Mouse (Mus musculus) ES-E14 (cell line): ENCODE results near the gene Traf1.

Source experiments
- CHD2 ChIP-seq: IDR thresholded peaks from 2 replicates; pipeline ENCODE4 v1.6.1; 2014; ENCODE audit warnings: mild to moderate bottlenecking, low read depth, low read length, inconsistent platforms
- HCFC1 ChIP-seq: IDR thresholded peaks from 2 replicates; pipeline ENCODE4 v1.6.1; 2012; ENCODE audit warnings: low read length, inconsistent platforms, borderline replicate concordance; ENCODE audit not compliant: insufficient read depth
- MAFK ChIP-seq: IDR thresholded peaks from 2 replicates; pipeline ENCODE4 v1.6.1; 2014; ENCODE audit warnings: mild to moderate bottlenecking, low read depth, low read length, inconsistent platforms; ENCODE audit not compliant: insufficient read depth
- ZC3H11A ChIP-seq: IDR thresholded peaks from 2 replicates; pipeline ENCODE4 v1.6.1; 2012; ENCODE audit warnings: low read depth, mild to moderate bottlenecking, inconsistent platforms, low read length, borderline replicate concordance
- ZNF384 ChIP-seq: IDR thresholded peaks from 2 replicates; pipeline ENCODE4 v1.6.1; 2012; ENCODE audit warnings: low read depth, low read length, inconsistent platforms

GRCm38 (mm10) chr2:34960466-34960865 is 1.1 kb downstream of the Traf1 start:
- TF ChIP-seq MAFK, result no peak
- TF ChIP-seq HCFC1, result no peak
- no peak for TF ChIP-seq ZC3H11A
- no peak for TF ChIP-seq CHD2
- no peak for TF ChIP-seq ZNF384
